Mouse (Mus musculus) lung, postnatal 0 days (tissue): ENCODE results near the gene Eif3k. TPM values are rescaled to one million over a fixed set of nuclear protein-coding genes. Genes with fewer than 3 reads are reported as not detected.

Experiments
- ATAC-seq: fragments of 200-750 bp; cut with Nextera tagmentation; 2 replicates; pipeline ENCODE4 v1.8.0; 2017; ENCODE audit warnings: moderate library complexity
- DNase-seq: peaks from one replicate; pipeline ENCODE4 v3.0.0-alpha.2; 2016; ENCODE audit warnings: low spot score
- H3K27ac ChIP-seq: fragments of 300-500 bp; sonication (generic); 2 replicates; pipeline ENCODE4 v1.5.1; 2014; ENCODE audit warnings: antibody characterized with exemption, mild to moderate bottlenecking, low read length, mixed read lengths
- H3K27me3 ChIP-seq: fragments of 300-500 bp; sonication (generic); replicated peaks from 2 replicates; pipeline ENCODE4 v1.6.1; 2014; ENCODE audit warnings: low read length, mixed read lengths; ENCODE audit not compliant: insufficient read depth
- H3K36me3 ChIP-seq: fragments of 300-500 bp; sonication (generic); 2 replicates; pipeline ENCODE4 v1.6.1; 2014; ENCODE audit warnings: low read length, mixed read lengths; ENCODE audit not compliant: insufficient read depth
- H3K4me1 ChIP-seq: fragments of 300-500 bp; sonication (generic); 2 replicates; pipeline ENCODE4 v1.6.1; 2014; ENCODE audit warnings: antibody characterized with exemption, low read depth, low read length, mixed read lengths; ENCODE audit not compliant: insufficient read depth
- H3K4me2 ChIP-seq: fragments of 300-500 bp; sonication (generic); replicated peaks from 2 replicates; pipeline ENCODE4 v1.6.1; 2014; ENCODE audit warnings: low read depth, mild to moderate bottlenecking, low read length, moderate library complexity, mixed read lengths
- H3K4me3 ChIP-seq: fragments of 300-500 bp; sonication (generic); 2 replicates; pipeline ENCODE4 v1.5.1; 2014; ENCODE audit warnings: low read depth, low read length
- H3K9ac ChIP-seq: fragments of 300-500 bp; sonication (generic); replicated peaks from 2 replicates; pipeline ENCODE4 v1.6.1; 2014; ENCODE audit warnings: low read depth, mild to moderate bottlenecking
- H3K9me3 ChIP-seq: fragments of 300-500 bp; sonication (generic); 2 replicates; pipeline ENCODE4 v1.6.1; 2016; ENCODE audit warnings: low read length, mixed read lengths
- CTCF ChIP-seq: IDR thresholded peaks from 2 replicates; pipeline ENCODE4 v1.5.1; 2016; ENCODE audit warnings: antibody characterized with exemption, mild to moderate bottlenecking
- EP300 ChIP-seq: IDR thresholded peaks from 2 replicates; pipeline ENCODE4 v1.6.1; 2016; ENCODE audit warnings: antibody characterized with exemption, mild to moderate bottlenecking, control low read depth
- WGBS: fragments of 180-500 bp; shearing (Covaris S2); extraction: QIAGEN DNeasy Blood & Tissue Kit; methylation state at CpG from one replicate; pipeline ENCODE4 v1.1.7; 2014; 5-methylcytosine and 5-hydroxymethylcytosine counted together
- polyA plus RNA-seq: library from polyadenylated mRNA; unstranded; fragments of >200 nt; fragmentation: Nextera tagmentation; extraction: Ambion mirVana; gene quantifications from 2 replicates; pipeline ENCODE4 v1.2.1, GENCODE M21; 2015

Eif3k gene
- polyA plus RNA-seq, 1 experiment from 2014 or later = 294 TPM

- peak; percentile 26 for ATAC-seq
- H3K4me3 ChIP-seq = peak overlapping the region; percentile 48
- TF ChIP-seq EP300 (no peak), CTCF (no peak)
- H3K27ac ChIP-seq = peak overlapping the region; percentile 74
- WGBS = 10% methylated on average over 19 of the region's 19 CpGs
- H3K36me3 ChIP-seq = peaks cover 17% of the 10 kb centered on the region
- DNase-seq = peak; percentile 44
- H3K4me2 ChIP-seq = peak overlapping the region; percentile 70
- H3K27me3 ChIP-seq = no peaks in the 10 kb centered on the region
- no peaks in the 10 kb centered on the region for H3K9me3 ChIP-seq
- H3K4me1 ChIP-seq = peaks cover 11% of the 10 kb centered on the region
- H3K9ac ChIP-seq = 0 out of 2 replicates have a peak overlapping the region, but pooled peaks have one; percentile 24
Observed at GRCm38 (mm10) chr7:28982274-28983013, 780 bp upstream of the Eif3k start.

- no peak for TF ChIP-seq CTCF
- no peak for TF ChIP-seq EP300
- 82% methylated on average over 9 of the region's 9 CpGs for WGBS
- no peak overlapping the region for H3K9ac ChIP-seq
- peaks cover 36% of the 10 kb centered on the region for H3K36me3 ChIP-seq
- ATAC-seq (no peak), DNase-seq (no peak)
- no peaks in the 10 kb centered on the region for H3K27me3 ChIP-seq
- no peak overlapping the region for H3K27ac ChIP-seq
- no peaks in the 10 kb centered on the region for H3K9me3 ChIP-seq
- H3K4me3 ChIP-seq = no peak overlapping the region
- H3K4me2 ChIP-seq = no peak overlapping the region
- H3K4me1 ChIP-seq = peaks cover 11% of the 10 kb centered on the region
Observed at GRCm38 (mm10) chr7:28977556-28977955, 4.1 kb downstream of the Eif3k start.

DNA sequence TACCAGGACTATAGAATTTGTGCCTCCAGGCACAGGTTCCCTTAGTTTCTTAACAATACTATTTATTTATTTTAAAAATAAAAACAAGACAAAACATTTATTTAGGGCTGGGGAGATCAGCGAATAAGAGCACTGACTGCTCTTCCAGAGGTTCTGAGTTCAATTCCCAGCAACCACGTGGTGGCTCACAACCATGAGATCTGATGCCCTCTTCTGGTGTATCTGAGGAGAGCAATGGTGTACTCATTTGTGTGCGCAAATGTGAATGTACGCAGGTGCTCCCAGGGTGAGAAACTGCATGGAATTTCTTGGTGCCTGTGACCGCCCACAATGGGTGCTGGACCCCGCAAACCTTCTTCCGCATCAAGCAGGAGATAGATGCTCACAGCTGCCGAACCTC is 8.6 kb downstream of the Eif3k start:
- DNase-seq (no peak), ATAC-seq (no peak)
- H3K27ac ChIP-seq = no peak overlapping the region
- H3K9ac ChIP-seq = no peak overlapping the region
- no peaks in the 10 kb centered on the region for H3K9me3 ChIP-seq
- H3K27me3 ChIP-seq = no peaks in the 10 kb centered on the region
- H3K4me1 ChIP-seq = peaks cover 9% of the 10 kb centered on the region; the same call in 1 of the 2 replicates
- WGBS = 82% methylated on average over 8 of the region's 8 CpGs
- no peak overlapping the region for H3K4me3 ChIP-seq
- TF ChIP-seq EP300 (peak; percentile 24; the same call in 1 of the 2 replicates), CTCF (peak; percentile 62)
- peaks cover 24% of the 10 kb centered on the region for H3K36me3 ChIP-seq
- H3K4me2 ChIP-seq = no peak overlapping the region

DNA sequence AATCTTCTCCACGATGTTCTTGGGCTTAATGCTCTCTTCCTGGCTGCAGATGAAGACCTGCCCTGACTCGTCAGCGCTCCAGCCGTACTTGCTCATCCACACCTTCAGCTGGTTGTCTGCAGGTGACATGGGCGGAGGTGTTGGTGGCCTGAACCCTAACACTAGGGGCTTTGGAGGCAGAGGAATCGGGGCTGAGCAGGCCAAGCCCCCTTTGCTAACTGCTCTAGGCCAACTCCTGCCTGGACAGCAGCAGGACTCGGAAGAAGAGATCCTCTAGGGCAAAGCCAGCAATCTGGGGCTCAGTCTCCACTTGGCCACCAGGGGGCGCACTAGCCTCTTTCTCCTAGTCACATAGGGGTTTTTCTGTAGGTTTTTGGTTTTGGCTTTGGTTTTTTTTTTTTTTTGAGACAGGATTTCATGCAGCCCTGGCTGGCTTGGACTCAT is 9.1 kb downstream of the Eif3k start:
- DNase-seq (peak; percentile 84), ATAC-seq (0 out of 2 replicates have a peak, but pooled peaks have one; percentile 13)
- Histone ChIP-seq H3K27me3 (no peaks in the 10 kb centered on the region), H3K9me3 (no peaks in the 10 kb centered on the region), H3K36me3 (peaks cover 20% of the 10 kb centered on the region), H3K27ac (peak overlapping the region; percentile 77), H3K4me2 (no peak overlapping the region), H3K4me1 (peaks cover 9% of the 10 kb centered on the region; the same call in 1 of the 2 replicates), H3K9ac (no peak overlapping the region), H3K4me3 (no peak overlapping the region)
- 56% methylated on average over 8 of the region's 8 CpGs for WGBS
- TF ChIP-seq CTCF = peak; percentile 84
- 0 out of 2 replicates have a peak, but pooled peaks have one; percentile 20 for TF ChIP-seq EP300

GRCm38 (mm10) chr7:28971770-28972269 is 9.8 kb downstream of the Eif3k start:
- Histone ChIP-seq H3K4me2 (no peak overlapping the region), H3K27ac (peak overlapping the region; percentile 77), H3K27me3 (no peaks in the 10 kb centered on the region), H3K4me3 (no peak overlapping the region), H3K9me3 (no peaks in the 10 kb centered on the region), H3K9ac (no peak overlapping the region), H3K36me3 (peaks cover 13% of the 10 kb centered on the region), H3K4me1 (peaks cover 9% of the 10 kb centered on the region; the same call in 1 of the 2 replicates)
- ATAC-seq (peak; percentile 73), DNase-seq (peak; percentile 88)
- WGBS = 15% methylated on average over 6 of the region's 6 CpGs
- TF ChIP-seq CTCF (no peak), EP300 (peak; percentile 79; the same call in 1 of the 2 replicates)

DNA sequence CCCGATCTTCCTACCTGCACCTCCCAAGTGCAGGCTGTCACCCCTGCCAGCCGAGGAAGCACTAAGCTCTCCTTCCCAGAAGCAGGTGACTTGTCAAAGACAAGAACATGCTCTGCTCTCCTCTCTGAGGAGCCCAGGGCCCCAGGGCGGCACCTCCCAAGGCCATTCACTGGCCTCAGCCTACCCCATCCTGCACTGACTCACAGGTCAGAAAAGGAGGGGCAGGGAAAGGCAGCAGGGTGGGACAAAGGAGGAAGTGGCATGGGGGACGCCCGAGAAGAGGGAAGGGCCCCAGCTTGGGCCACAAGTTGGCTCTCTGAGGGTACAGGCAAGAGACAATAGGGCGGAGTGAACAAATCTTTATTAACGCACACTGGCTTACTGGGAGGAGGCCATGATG is 10.6 kb downstream of the Eif3k start:
- no peaks in the 10 kb centered on the region for H3K9me3 ChIP-seq
- no peak for ATAC-seq
- no peak overlapping the region for H3K4me3 ChIP-seq
- H3K27me3 ChIP-seq = no peaks in the 10 kb centered on the region
- H3K4me1 ChIP-seq = peaks cover 9% of the 10 kb centered on the region; the same call in 1 of the 2 replicates
- H3K9ac ChIP-seq = no peak overlapping the region; the same call in 1 of the 2 replicates
- H3K36me3 ChIP-seq = peaks cover 7% of the 10 kb centered on the region; the same call in 1 of the 2 replicates
- TF ChIP-seq EP300 (no peak), CTCF (no peak)
- WGBS = 80% methylated on average over 7 of the region's 7 CpGs
- no peak for DNase-seq
- H3K4me2 ChIP-seq = no peak overlapping the region
- peak overlapping the region; percentile 77 for H3K27ac ChIP-seq
